Mouse (Mus musculus): ENCODE measurements around the gene Atxn1.

Atxn1 gene

DNA sequence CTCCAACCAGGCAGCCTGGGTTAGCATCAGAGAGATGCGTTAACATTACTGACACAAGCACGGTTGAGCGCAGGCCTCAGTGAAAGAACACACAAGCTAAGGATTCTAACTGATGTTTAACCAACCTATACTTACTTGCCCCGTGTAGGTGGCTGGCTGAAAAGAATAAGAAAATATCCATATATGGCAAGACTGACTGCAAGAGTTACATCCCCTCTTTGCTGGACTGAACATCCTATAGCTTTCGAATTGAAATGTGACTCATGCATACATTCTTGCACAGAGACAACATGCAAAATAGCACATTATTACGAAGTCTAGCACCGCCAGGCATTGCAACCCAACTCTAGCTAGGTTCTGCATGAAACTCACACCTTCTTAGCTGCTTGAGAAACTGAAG is 91.8 kb downstream of the Atxn1 start:
- TF ChIP-seq GATA4 (IDR thresholded peaks at IDR 0.05; ENCODE audit: insufficient replicate concordance, low read length) = no peak

DNA sequence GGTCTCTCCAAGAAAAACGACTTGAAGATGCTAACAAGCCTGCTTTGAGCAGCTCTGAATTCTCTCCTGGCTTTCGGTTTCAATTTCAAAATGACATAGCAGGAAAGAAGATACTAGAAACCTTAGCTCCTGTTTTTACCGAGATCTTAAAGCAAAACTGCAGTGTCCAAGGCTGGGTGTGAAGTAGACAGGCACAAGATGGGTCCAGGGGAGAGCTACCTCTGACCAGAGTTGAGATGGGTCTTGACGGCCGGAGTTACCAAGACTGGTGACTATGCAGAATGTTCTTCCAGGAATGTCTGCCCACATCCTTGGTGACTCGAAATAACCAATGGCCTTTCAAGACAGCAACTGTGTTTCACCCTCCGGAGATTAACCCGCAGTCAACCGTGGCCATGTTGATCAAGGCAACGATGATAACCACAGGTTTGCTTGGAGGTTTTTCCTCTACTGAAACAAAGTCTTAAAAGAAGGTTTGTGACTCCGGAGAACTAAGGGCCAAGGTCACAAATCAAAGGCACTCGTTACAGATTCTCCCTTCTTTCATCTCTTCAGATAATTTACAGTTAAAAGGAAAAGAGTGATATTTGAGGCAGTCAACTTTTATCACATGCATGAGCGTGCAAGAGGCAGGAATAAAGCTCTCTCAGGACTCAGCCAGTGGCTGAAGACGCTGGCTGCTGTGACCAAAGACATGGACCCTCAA is 92.6 kb downstream of the Atxn1 start:
- TF ChIP-seq GATA4 (IDR thresholded peaks at IDR 0.05; ENCODE audit: insufficient replicate concordance, low read length) = no peak; the same call in 1 of the 2 replicates

DNA sequence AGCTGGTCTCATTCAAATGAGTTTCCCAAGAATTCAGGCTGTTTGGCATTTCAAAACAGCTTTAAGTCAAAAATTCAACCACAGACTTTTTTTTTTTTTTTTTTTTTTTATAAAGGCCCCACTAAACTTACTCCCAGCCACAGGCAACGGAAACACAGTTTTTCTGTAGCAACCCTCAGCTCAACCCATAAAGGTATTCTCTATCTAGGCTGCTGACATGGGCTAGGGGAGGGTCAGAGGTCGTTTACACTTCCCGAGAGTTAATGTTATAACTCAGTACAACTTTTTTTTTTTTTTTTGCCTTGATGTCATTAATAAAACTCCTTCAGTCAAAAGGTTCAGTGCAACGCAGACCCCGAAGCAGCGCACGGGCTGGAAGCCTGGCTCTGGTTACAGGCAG is 93.3 kb downstream of the Atxn1 start:
- no peak for TF ChIP-seq GATA4 (IDR thresholded peaks at IDR 0.05; ENCODE audit: insufficient replicate concordance, low read length)

DNA sequence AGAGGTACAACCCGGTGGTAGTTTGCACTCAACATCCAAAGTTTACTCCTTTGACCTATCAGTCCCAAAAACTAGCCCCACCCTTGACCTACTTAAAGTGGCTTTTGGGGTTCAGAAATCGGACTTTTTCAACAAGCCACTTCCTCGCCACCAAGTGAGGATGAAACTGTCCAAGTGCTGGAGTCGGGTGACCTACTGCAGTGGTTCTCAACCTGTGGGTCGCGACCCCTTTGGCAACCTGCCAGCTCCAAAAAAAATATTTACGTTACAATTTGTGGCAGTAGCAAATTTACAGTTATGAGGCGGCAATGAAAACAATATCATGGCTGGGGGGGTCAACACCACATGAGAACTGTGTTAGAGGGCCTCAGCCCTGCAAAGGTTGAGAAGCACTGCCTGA is 95.9 kb downstream of the Atxn1 start:
- no peak for TF ChIP-seq GATA4 (IDR thresholded peaks at IDR 0.05; ENCODE audit: insufficient replicate concordance, low read length)

DNA sequence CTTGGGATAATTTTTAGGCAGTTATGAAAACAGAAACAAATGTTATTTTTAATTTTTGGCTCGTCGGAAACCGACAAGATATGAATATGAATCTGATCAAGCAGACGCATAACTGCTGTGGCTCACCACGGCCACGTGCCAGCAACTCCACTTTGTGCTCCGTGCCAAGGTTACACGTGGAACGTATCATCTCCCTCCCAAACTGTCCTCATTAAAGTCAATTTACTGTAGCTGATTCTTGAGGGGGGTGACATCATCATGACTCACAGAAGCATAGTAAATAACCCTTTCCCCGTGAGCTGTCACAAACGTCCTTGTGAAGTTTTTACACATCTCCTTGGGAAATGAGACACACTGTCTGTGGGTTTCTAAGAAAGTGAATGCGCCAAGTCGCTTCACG is 97.5 kb downstream of the Atxn1 start:
- TF ChIP-seq GATA4 (IDR thresholded peaks at IDR 0.05; ENCODE audit: insufficient replicate concordance, low read length) = no peak

DNA sequence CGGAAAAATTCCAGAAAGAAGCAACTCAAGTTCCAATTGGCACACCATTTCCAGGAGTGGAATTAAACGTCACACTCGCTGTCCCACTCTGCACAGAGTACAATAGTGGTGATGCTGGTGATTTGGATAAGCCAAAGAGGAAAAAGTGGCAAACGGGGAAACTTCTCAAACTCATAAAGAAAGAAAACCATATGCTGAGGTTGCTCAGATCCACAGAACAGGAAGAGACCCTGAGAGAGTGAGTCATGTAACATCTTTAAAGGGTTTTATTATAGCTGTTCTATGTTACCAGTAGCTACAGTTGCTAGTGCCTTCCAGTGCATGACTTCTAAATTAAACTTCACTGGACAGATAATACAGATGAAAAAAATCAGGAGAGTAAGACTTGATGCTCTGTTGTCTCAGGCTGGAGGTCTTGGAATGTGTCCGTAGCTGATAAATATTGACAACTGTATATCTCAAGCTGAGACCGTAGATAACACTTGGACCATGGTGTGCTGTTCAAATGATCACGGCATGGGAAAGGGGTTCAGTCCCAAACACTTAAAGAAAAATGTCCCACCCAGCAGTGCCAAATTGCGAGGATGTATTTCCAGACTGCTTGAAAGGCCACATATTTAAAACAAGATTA is 98.1 kb downstream of the Atxn1 start:
- no peak for TF ChIP-seq GATA4 (IDR thresholded peaks at IDR 0.05; ENCODE audit: insufficient replicate concordance, low read length)

DNA sequence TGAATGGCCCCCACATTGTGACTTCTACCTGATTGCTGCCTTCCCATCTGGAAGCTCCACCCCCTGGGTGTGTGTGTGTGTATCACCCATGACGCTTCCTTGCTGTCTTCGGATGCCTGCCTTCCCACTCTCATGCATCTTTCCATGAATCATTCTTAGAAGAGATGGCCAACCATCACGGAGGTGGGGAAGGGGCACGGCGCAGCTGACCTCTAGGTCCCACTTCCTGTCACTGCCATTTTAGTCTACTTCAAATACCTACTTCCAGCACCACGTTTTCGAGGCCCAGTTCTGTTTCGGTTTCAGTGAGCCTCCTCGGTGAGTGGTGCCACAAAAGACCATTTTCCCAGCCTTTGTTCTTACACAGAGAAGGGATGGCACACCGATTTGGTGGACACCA is 99.2 kb downstream of the Atxn1 start:
- TF ChIP-seq GATA4 (IDR thresholded peaks at IDR 0.05; ENCODE audit: insufficient replicate concordance, low read length) = no peak

DNA sequence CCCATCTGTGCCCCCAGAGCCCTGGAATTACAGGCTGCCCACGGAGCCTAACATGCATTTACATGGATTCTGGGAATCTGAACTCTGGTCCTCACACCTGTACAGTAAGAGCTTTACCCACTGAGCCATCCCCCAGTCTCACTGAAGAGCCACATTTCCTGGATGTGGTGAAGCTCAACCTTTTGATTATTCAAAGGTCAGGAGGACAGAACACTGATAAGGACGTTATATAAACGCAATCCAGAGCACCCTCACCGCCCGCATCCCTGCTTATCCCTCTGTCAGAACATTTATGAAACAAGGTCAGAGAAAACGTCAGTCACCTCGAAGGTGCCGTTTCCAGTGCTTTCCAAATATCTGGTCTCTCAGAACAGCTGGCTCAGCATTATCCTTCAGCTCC is 101.0 kb downstream of the Atxn1 start:
- TF ChIP-seq GATA4 (IDR thresholded peaks at IDR 0.05; ENCODE audit: insufficient replicate concordance, low read length) = peak; percentile 59; the same call in 1 of the 2 replicates

DNA sequence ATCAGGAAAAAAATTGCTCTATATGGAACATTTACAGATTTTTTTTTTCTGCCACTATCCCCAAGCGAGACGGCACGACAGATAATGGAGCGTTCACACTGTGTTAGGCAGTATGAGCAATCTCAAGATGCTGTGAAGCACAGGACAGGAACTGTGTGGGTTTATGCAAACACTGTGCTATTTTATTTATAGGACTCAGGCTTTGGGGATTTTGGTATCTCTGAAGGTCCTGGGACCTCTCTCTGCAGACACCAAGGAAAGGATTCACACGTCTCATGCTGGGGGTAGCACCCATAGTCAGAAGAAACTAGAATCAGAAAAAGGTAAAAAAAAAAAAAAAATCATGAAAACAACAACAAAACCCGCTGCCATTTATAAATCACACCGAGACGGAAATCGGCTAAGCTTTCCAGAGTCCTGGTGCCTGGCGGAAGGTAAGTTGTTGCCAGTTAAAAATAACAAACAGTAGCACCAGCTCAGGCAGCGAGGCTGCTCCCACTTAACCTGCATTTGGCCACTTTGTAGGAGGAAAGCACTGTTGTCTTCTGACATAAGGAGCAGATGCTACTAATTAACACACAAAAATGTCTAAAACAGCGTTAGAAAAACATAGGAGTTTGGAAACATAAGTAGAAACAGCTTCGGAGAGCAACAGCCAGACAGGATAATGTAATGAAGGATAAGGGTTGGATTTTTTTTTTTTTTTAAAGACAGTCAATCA is 102.8 kb downstream of the Atxn1 start:
- TF ChIP-seq GATA4 (IDR thresholded peaks at IDR 0.05; ENCODE audit: insufficient replicate concordance, low read length) = no peak

DNA sequence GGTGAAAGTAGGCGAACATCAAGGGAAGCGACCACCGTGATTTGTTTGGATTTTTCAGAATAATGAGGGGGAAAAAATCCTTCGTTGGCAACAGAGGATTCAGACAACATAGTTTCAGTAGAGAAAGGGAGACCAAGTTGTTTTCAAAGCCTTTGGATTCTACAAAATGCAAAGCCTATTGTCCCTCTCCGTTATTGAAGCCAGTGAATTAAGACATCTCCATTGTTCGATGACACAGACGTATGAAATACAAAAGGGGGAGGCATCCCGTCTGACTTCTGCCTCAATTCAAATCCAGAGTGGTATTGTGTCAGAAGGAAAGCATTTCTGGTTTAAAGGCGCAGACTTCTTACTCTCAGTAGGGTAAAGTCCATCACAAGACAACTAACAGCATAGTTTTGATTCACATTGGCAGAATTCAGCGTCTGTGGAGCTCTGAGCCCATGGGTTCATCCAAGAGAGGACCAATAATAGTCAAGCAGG is 103.7 kb downstream of the Atxn1 start:
- TF ChIP-seq GATA4 (IDR thresholded peaks at IDR 0.05; ENCODE audit: insufficient replicate concordance, low read length) = no peak

DNA sequence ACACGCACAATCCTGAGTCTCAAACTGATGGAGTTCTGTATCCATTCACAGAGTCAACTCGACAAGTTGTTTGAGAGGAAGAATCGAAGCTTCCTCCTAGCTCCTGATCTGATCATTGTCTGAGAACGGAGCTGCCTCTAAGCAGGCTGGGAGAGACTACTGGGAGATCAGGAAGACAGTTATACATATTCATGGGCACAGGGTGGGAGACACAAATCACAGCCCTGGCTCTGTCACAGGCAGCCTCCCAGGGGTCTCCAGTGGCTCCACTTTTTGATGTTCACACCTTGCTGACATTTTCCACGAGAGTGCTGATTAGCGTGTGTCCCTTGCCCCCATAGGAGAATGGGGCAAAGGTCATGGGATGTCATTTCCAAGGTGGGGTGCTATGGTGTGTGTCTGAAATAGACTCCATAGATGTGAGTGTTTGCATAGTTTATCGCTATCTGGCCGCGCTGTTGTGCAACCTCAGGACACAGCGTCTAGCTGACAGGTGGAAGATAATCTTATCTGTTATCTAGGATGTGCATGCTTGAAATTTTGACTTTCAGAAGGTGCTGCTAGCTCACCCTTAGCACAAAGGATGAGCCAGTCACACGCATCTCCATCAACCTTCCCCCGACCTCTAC is 105.6 kb downstream of the Atxn1 start:
- peak; percentile 60; the same call in 1 of the 2 replicates for TF ChIP-seq GATA4 (IDR thresholded peaks at IDR 0.05; ENCODE audit: insufficient replicate concordance, low read length)

DNA sequence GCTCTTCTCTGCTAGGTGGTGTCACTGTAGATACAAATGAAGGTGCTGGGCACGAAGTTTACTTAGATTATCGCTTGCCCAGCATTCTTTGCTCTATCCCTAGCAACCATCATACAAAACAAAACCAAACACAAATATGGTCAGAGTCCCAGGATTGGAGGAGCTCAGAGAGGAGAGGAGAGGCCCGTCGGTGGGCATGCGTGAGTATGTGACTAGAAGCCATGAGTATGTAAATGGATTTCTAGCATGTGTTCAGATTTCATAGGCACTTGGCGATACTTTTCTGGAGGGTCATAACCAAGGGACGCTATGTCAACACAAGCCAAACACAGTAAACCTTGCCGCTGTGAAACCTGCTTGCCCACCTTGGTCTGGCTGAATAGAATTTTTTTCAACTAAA is 107.4 kb downstream of the Atxn1 start:
- TF ChIP-seq GATA4 (IDR thresholded peaks at IDR 0.05; ENCODE audit: insufficient replicate concordance, low read length) = no peak

DNA sequence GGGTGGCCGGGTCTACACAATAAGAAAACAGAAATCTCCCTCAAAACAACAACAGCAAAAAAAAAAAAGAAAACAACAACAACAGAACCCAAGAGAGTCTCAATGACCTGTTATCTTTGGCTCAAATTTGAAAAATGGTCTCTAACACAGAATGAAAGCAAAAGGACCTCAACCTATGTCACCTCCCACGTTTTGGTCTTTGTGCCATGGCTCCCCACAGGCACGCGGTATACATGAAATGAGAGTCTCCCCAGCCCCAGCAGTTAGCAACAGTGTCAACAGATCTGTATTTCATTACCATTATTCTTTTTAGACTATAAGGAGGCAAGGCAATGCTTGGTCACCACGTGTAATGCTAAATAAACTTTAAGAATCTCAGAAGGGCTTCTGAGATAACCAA is 110.3 kb downstream of the Atxn1 start:
- no peak for TF ChIP-seq GATA4 (IDR thresholded peaks at IDR 0.05; ENCODE audit: insufficient replicate concordance, low read length)

DNA sequence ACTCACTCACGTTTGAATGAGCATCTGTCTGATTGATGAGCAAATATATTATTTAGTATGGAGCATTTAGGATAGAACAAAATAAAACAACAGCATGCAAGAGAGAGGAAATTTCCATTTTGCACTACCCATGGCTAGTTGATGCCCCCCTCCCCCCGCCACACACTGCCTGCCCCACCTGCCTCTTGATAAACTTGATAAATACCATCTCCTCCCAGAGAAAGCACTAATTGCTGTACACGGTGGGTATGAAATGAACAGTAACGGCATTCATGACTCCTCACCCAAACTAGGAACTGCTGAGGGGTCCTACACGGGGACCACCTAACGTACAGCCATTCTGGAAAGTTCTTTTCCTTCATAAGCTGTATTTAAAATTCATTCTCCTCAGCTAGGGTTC is 111.1 kb downstream of the Atxn1 start:
- TF ChIP-seq GATA4 (IDR thresholded peaks at IDR 0.05; ENCODE audit: insufficient replicate concordance, low read length) = no peak

DNA sequence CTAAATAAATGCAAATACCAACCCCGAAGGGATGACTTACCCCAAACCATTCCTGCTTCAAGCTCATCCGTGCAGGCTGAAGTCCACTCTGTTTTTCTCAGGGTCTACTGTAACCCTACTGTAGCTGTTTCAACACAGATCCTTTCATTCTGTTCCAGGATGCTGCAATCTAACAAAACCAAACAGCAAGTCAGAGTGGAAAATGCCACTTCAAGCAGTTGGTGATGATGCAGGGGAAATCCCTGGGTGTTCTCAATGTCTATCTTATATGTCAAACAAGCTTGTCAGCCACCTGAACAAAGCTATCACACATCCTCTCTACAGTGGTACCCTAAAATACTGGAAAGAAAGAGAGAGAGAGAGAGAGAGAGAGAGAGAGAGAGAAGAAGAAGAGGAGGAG is 112.5 kb downstream of the Atxn1 start:
- TF ChIP-seq GATA4 (IDR thresholded peaks at IDR 0.05; ENCODE audit: insufficient replicate concordance, low read length) = no peak

DNA sequence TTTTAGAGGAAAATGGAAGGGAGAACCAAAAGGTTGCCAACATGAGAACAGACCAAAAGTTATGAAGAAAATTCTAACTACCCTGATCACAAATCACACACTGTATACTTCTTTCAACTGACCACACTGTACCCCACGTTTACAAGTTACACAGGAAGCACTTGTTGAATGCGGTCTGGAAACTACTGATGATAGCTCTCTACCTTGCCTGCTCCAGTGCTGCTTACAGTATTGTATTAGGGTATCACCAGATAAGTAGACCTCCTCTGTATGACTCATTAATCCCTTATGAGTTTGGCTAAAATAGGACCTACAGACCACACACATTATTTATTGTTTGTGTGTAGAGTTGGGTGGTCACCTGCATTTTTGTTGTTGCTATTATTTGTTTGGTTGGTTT is 113.1 kb downstream of the Atxn1 start:
- no peak for TF ChIP-seq GATA4 (IDR thresholded peaks at IDR 0.05; ENCODE audit: insufficient replicate concordance, low read length)

Data from liver, adult (tissue).